Mouse (Mus musculus) lung, postnatal 36 days (tissue): ENCODE results near the gene Polr3b.
A peak's percentile ranks its signal among the peaks of the same experiment; 100 is the strongest.

Source experiments
- DNase-seq: peaks from one replicate; pipeline ENCODE4 v3.0.0; 2022; ENCODE audit warnings: mixed read lengths

Gene Polr3b

DNA sequence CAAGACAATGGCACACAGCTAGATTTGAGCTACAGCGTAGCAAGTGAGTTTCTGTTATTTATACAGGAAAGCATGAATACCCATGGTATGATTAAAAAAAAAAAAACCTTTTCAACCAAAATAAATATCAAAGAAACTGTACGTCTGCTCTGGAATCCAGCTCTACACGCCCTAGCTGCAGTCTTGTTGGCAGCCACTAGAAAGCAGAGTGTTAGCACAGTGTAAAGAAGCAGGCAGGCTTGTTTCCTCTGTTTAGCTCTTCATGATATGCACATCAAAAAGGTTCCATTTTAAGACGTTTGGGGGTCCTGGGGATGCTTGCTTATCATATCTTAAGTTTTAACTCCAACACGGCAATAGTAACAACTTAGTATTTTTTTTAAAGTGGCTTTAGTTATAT lies 89.8 kb downstream of the Polr3b start:
- DNase-seq, result peak; percentile 19

DNA sequence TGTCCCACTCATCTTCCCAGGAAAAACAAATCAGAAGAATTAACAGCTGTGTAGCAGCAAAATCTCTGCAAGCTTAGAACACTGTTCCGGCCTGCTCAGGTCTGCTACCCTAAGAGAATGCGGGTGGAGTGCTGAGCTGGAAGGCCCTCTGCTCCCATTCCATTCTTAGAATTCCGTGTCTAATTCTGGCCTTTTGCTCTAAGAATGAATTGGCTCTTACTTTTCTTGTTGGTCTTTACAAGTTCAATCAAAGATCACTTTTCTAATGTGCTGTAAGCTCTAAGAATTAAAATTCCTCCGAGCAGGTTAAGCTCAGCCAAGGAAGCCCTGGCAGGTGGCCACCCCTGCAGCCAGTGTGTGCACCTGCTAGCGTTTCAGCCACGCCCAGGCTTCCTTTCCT lies 90.4 kb downstream of the Polr3b start:
- peak; percentile 33 for DNase-seq

GRCm38 (mm10) chr10:84713043-84713442 lies 91.0 kb downstream of the Polr3b start:
- DNase-seq, result no peak

GRCm38 (mm10) chr10:84715639-84716038 lies 93.5 kb downstream of the Polr3b start:
- no peak for DNase-seq

- DNase-seq, result no peak
These were observed 94.5 kb downstream of the Polr3b start for GRCm38 (mm10) chr10:84716581-84716980.

DNA sequence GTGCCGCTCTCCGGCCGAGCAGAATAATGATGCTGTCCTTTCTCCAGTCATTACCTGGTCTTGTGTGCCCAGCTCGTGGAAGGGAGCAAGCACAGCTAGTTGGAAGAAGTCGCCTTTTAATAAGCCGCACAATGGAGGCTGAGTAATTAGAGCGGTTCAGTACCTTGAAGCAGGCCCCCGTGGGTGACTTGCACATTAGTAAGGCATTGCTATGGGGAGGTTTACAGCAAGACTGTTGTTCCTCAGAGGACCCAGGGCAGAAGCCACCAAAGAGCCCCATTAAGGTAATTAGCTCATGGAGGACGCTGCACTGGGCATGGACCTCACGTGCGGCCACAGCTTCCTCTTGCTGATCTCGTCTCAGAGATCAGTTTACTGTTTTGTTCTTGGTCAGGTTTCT lies 100.6 kb downstream of the Polr3b start:
- no peak for DNase-seq

DNA sequence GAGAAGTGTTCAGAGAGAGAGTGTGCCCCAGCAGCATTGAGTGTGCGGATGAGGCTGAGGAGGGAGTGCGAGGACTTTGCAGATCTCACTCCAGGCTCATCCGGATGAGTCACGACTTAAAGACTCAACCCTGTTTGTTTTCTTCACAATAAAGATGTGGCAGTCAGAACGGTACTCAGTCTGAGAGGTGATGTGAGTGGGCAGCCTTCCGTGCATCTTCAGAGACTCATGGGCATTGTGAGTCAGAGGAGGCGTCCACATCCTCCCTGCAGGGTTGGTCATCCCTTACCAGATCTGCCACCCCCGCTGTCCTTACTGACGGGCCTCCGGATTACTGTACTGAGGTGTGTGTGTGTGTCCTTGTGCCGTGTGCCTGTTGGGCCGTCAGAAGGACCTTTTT lies 104.9 kb downstream of the Polr3b start:
- no peak for DNase-seq

DNA sequence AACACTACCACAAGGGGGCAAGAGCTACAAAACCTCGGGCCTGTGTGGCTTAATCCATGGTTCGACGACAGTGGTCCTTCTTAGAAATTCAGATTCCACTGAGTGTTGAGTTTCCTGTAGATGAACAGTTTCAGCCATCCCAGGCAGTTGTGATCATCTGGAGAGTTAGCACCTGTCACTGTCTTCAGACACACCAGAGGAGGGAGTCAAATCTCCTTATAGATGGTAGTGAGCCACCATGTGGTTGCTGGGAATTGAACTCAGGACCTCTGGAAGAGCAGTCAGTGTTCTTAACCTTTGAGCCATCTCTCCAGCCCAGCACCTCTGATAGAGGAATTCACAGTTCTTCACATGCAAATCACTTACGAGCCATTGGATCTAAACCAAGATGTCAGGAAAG lies 105.7 kb downstream of the Polr3b start:
- no peak for DNase-seq

DNA sequence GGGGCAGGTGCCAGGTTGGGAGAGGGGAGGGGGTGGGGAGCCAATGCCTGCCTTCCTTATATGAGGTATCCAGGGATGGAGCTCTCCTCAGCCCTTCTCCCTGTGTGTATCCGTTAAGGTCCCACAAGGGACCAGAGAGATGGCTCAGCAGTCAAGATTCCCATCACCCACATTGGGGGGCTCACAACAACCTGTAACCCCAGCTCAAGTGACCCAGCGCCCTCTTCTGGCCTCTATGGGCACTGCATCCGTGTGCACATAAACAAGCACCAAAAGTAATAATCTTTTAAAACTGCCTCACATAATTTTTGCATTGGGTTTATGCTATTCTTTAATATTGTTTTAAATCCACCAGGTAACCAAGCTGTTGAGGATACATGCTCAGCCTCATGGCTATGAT lies 108.0 kb downstream of the Polr3b start:
- no peak for DNase-seq

DNA sequence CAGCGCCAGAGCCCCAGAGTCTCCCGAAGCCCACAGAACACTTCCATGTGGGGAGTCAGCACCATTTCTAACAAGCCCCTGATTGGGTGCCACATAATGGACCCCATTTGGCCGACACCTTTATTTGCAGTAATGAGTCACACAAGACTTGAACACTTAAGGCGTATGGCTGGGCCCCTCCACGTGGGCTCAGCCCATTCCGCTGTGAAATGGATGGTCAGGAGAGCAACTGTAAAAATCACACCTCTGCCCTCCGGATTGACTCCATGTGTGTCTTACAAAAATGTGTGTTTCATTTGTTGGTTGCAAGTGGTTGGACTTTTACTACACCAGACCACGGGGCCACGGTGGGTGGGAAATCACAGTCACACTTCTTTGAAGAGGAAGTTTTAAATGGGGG lies 108.9 kb downstream of the Polr3b start:
- DNase-seq, result no peak

DNA sequence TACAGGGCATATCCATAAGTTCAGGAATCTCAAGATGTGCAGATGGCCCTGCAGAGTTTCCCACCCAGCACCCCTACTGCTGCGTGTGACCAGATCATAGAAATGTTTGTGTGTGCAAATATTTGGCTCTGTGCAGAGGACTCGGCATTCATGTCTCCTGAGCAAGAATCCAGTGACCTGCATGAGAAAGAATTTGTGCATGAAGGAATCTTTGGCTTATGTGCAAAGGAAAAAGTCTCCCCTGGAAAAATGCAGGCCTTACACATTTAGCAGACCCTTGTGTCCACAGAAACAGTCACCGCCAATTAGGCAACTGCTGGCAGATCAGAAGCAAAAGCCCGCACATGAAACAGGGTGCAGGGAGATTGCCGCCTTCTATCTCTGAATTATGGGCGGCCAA lies 111.4 kb downstream of the Polr3b start:
- no peak for DNase-seq

DNA sequence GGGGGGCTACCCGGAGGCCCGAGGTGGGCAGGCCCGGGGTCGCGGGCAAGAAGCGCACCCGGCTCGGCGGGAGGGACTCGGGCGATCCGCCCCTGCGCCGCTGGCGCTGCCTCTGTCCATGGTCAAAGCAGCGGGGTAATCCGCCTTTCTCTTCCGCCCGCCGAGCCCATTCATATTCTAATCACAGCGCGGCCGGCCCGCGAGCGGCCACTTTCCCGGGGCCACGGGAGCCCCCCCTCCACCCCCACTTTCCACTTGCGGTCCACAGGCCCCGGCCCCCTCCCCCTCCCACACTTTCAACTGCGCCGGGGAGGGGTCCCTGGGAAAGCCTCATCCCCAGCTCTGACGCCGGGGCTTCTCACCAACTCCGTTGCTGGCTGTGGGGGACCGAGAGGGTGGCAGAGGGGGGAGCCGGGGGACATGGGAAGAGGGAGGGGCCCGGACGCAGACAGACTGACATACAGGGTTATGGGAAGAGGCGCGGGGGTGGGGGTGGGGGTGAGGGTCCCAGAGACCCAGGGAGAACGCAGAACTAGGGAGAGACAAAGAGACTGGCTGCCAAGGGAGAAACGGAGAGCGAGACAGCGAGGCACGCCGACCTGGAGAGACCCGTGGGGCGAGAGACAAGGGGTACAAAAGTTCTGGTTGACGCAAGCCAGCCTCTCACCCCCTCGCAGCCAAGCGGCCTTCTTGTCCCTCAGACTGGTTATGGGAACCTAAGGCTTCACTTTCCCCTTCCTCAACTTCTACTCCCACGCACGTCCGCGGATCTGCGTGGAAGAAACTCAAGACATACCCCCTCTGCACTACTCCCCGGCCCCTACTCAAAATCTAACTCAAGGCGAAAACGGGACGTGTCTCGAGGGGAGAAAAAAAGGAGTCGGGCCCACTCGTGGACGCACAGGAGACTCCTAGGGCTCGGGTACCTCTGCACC lies 133.0 kb downstream of the Polr3b start:
- DNase-seq, result no peak

DNA sequence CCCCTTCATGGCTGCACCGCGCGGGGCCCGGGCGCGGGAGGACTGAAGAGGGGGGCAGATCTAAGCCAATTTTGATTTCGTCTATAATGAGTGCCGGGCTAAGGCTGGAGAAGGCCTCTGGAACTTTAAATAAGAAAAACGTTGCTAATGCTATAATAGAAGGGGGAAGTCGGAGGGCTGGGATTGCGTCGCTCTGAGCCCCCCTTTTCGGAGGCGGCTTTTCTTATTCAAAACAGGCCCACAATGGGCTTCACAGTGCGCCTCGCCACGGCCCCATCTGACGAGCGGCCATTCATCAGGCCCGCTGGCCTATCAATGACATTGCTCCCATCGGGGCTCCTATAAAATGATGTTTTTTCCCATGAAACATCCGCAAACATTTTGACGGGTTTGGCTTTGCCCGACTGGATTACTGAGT lies 133.7 kb downstream of the Polr3b start, which contains the start of gene Rfx4:
Gene Rfx4 (plus strand): TSS at position 277 of the 418 bp plus-strand sequence.
- no peak for DNase-seq

DNA sequence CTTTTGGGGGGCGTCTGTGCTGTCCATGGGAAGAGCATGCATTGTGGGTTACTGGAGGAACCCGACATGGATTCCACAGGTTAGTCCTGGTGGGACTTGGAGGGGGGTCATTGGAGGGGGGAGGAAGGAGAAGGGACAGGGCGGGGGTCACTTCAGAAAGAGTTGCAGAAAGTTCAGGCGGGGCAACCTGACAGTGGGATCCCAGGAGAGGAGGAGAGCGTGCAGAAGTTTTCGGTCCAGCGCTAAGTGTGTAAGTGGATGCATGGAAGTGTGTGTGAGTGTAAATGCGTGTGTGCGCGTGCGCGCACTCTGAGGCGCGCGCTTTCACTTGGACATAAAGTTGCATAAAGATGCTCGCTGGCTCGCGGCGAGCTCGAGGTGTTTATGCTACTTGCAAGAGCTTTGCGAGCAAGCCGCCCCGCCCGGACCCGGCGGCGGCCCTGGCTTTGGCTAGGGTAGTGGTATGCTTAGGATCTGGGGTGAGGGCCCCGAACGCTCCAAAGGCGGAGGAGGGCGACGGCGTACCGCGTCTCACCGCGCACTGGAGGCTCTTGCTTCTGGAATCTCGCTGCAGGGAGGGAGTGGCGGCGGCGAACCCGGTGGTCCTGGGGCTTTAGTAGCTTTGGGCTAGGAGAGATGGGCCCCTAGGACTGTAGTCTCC lies 134.5 kb downstream of the Polr3b start:
- DNase-seq, result no peak

DNA sequence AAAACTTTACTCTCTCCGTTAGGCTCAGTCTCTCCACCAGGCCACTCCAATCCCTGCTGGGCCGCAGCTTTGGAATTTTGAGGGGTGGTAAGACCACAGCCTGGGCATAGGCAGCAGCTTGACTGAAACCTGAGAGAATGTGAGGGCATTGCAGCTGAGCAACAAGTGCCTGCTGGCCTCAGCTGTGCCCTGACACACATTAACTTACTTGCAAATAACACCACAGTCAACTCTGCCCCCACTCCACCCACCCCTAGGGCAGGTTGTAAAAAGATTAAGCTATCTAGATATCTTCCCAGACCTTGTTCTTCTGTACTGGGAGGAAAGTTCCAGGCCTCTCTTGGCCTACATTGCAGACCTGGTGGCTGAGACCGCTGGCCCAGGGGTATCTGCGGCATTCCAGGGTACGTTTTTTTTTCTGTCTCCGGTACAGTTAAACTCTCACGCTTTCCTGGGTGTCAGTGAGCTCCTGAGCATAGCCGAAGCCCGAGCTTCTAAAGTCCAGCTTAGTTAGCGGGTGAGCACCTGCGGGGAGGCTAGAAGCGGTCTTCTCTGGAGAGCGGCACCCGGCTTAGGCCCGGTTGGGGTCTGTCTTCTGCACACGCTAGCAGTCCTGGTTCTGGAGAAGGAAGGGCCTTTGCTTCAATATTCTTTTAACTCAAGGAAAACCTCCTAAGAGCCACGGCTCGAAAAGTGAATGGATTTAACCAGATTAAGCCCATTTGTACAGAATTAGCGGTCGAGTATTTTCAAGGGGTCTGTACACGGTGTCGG lies 135.5 kb downstream of the Polr3b start:
- no peak for DNase-seq

DNA sequence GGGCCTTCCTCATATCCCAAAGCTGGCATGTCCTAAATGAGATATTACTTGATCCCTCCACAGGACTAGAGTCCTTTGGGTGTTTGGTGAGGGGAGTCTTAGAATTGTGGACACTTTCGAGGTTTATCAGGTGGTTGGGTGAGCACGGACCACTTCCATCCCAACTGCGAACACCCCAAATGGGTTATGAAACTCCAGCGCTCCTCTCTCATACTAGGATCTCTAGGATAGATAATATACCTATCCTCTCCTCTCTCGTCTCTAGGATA lies 136.0 kb downstream of the Polr3b start:
- DNase-seq, result no peak

DNA sequence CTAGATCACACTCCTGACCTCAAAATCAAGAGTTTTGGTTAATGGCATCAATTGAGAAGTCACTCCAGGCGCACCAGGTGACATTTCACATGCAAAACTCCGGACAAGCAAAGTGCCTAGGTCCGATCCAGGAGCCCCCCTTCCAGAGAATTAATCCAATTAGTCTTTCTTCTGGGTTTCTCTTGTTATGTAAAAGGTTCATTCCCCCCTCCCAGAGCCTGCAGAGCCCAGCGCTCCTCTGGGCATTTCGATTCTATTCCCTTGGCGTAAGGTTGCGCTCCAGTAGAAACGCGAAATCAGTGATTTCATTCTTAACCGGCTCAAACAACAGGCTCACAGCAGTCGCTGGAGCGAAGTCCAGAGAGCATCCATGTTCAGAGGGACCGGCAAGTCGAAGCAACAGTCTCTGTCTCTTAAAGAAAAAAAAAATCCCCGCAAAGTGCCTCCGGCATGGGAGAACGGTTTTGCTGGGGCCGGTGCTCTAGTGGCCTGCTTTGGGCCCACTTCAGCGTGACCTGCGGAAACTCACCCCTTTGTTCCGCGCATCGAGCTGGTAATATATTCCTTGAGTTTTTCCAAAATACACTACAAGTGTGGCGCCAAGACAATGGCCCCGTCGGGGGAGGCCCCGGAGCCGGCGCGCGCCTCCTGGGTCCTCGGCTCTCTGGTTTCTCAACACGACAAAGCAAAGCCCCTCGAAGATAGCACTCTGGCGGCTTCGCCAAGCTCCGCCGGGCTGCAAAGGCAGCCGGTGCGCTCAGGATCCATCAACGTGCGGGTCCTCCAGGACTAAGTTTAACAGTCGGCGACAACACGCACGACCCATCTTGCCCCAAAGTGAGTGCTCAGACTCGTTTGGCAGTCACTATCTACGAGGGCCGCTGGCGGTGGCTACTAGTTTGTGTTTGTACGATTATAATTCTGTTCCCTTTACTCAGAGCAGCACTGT lies 136.7 kb downstream of the Polr3b start:
- DNase-seq, result no peak

GRCm38 (mm10) chr10:84759511-84760117 lies 137.5 kb downstream of the Polr3b start:
- no peak for DNase-seq

- DNase-seq, result no peak
These were observed 138.3 kb downstream of the Polr3b start for GRCm38 (mm10) chr10:84760118-84761111.

- no peak for DNase-seq
These were observed 146.7 kb downstream of the Polr3b start for GRCm38 (mm10) chr10:84768766-84769165.
